Mouse (Mus musculus) embryonic facial prominence, embryonic 14.5 days (tissue): ENCODE measurements around the gene Insm1. TPM values are rescaled to one million over a fixed set of nuclear protein-coding genes. Genes with fewer than 3 reads are reported as not detected.

Experiments
- ATAC-seq: fragments of 200-750 bp; cut with Nextera tagmentation; 2 replicates; pipeline ENCODE4 v1.8.0; 2017; ENCODE audit warnings: low read depth, moderate number of reproducible peaks, moderate TSS enrichment
- DNase-seq: peaks from one replicate; pipeline ENCODE4 v3.0.0-alpha.2; 2015; ENCODE audit warnings: low spot score
- H3K27ac ChIP-seq: fragments of 300-500 bp; sonication (generic); replicated peaks from 2 replicates; pipeline ENCODE4 v1.5.1; 2014; ENCODE audit warnings: low read depth, mild to moderate bottlenecking, low read length, moderate library complexity
- H3K27me3 ChIP-seq: fragments of 300-500 bp; sonication (generic); replicated peaks from 2 replicates; pipeline ENCODE4 v1.6.1; 2014; ENCODE audit warnings: low read length; ENCODE audit not compliant: control insufficient read depth, insufficient read depth
- H3K36me3 ChIP-seq: fragments of 300-500 bp; sonication (generic); 2 replicates; pipeline ENCODE4 v1.6.1; 2014; ENCODE audit warnings: low read length, mixed read lengths; ENCODE audit not compliant: control insufficient read depth, insufficient read depth
- H3K4me1 ChIP-seq: fragments of 300-500 bp; sonication (generic); 2 replicates; pipeline ENCODE4 v1.6.1; 2014; ENCODE audit warnings: antibody characterized with exemption, low read length; ENCODE audit not compliant: control insufficient read depth, insufficient read depth
- H3K4me2 ChIP-seq: fragments of 300-500 bp; sonication (generic); 2 replicates; pipeline ENCODE4 v1.6.1; 2014; ENCODE audit warnings: low read depth, mild to moderate bottlenecking, low read length, moderate library complexity, mixed read lengths
- H3K4me3 ChIP-seq: fragments of 300-500 bp; sonication (generic); 2 replicates; pipeline ENCODE4 v1.5.1; 2014; ENCODE audit warnings: low read depth, mild to moderate bottlenecking, low read length
- H3K9ac ChIP-seq: fragments of 300-500 bp; sonication (generic); 2 replicates; pipeline ENCODE4 v1.6.1; 2014; ENCODE audit warnings: low read depth, mild to moderate bottlenecking, low read length, moderate library complexity, mixed read lengths
- H3K9me3 ChIP-seq: fragments of 300-500 bp; sonication (generic); 2 replicates; pipeline ENCODE4 v1.6.1; 2016; ENCODE audit warnings: low read length; ENCODE audit not compliant: control insufficient read depth
- WGBS: fragments of 180-500 bp; shearing (Covaris S2); extraction: QIAGEN DNeasy Blood & Tissue Kit; methylation state at CpG from one replicate; pipeline ENCODE4 v1.1.7; 2014; 5-methylcytosine and 5-hydroxymethylcytosine counted together
- polyA plus RNA-seq: library from polyadenylated mRNA; unstranded; fragments of >200 nt; fragmentation: Nextera tagmentation; extraction: Ambion mirVana; gene quantifications from 2 replicates; pipeline ENCODE4 v1.2.1, GENCODE M21; 2014

The Insm1 gene
- polyA plus RNA-seq, 1 experiment from 2014 or later = 1.0 TPM

DNA sequence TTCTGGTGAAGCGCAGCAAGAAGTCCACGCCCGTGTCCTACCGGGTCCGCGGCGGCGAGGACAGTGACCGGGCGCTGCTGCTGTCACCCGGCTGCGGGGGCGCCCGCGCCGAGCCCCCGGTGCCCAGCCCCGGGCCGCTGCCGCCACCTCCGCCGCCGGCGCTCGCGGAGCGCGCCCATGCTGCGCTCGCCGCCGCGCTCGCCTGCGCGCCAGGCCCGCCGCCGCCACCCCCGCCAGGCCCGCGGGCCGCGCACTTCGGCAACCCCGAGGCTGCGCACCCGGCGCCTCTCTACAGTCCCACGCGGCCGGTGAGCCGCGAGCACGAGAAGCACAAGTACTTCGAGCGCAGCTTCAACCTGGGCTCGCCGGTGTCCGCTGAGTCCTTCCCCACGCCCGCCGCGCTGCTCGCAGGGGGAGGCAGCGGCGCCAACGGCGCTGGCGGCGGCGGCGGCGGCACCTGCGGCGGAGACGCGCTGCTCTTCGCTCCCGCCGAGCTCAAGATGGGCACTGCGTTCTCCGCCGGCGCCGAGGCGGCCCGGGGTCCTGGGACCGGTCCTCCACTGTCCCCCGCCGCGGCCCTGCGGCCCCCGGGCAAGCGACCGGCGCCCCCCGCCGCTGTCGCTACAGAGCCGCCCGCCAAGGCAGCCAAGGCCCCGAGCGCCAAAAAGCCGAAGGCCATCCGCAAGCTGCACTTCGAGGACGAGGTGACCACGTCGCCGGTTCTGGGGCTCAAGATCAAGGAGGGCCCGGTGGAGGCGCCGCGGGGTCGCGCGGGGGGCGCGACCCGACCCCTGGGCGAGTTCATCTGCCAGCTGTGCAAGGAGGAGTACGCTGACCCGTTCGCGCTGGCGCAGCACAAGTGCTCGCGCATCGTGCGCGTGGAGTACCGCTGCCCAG, 806 bp downstream of the Insm1 start:
- Histone ChIP-seq H3K27me3 (peaks cover 96% of the 10 kb centered on the region), H3K27ac (peak overlapping the region; percentile 39; the same call in 1 of the 2 replicates), H3K36me3 (no peaks in the 10 kb centered on the region), H3K4me3 (peak overlapping the region; percentile 50), H3K4me1 (peaks cover 22% of the 10 kb centered on the region), H3K9me3 (no peaks in the 10 kb centered on the region), H3K9ac (peak overlapping the region; percentile 58), H3K4me2 (peak overlapping the region; percentile 99)
- DNase-seq (no peak), ATAC-seq (peak; percentile 17)
- 0% methylated on average over 27 of the region's 133 CpGs for WGBS

- 0 out of 2 replicates have a peak overlapping the region, but pooled peaks have one; percentile 39 for H3K27ac ChIP-seq
- ATAC-seq (no peak), DNase-seq (no peak)
- H3K9ac ChIP-seq = peak overlapping the region; percentile 58
- 0% methylated on average over 21 of the region's 75 CpGs for WGBS
- peaks cover 96% of the 10 kb centered on the region for H3K27me3 ChIP-seq
- H3K9me3 ChIP-seq = no peaks in the 10 kb centered on the region
- H3K4me2 ChIP-seq = peak overlapping the region; percentile 99
- H3K36me3 ChIP-seq = no peaks in the 10 kb centered on the region
- H3K4me3 ChIP-seq = peak overlapping the region; percentile 50
- peaks cover 22% of the 10 kb centered on the region for H3K4me1 ChIP-seq
Observed at GRCm38 (mm10) chr2:146223176-146223905, 1.6 kb downstream of the Insm1 start.

GRCm38 (mm10) chr2:146224141-146224540, 2.4 kb downstream of the Insm1 start:
- H3K27ac ChIP-seq = no peak overlapping the region
- H3K9me3 ChIP-seq = no peaks in the 10 kb centered on the region
- no peak overlapping the region for H3K9ac ChIP-seq
- peaks cover 90% of the 10 kb centered on the region for H3K27me3 ChIP-seq
- H3K4me2 ChIP-seq = peak overlapping the region; percentile 99; the same call in 1 of the 2 replicates
- DNase-seq (no peak), ATAC-seq (no peak)
- H3K36me3 ChIP-seq = no peaks in the 10 kb centered on the region
- 14% methylated on average over 7 of the region's 7 CpGs for WGBS
- H3K4me3 ChIP-seq = peak overlapping the region; percentile 50; the same call in 1 of the 2 replicates
- H3K4me1 ChIP-seq = peaks cover 22% of the 10 kb centered on the region

- Histone ChIP-seq H3K27ac (no peak overlapping the region), H3K9me3 (no peaks in the 10 kb centered on the region), H3K4me3 (no peak overlapping the region), H3K4me2 (no peak overlapping the region), H3K36me3 (no peaks in the 10 kb centered on the region), H3K27me3 (peaks cover 75% of the 10 kb centered on the region), H3K4me1 (peaks cover 20% of the 10 kb centered on the region), H3K9ac (no peak overlapping the region)
- WGBS = 11% methylated on average over 6 of the region's 6 CpGs
- DNase-seq = no peak
- ATAC-seq = no peak
Observed at GRCm38 (mm10) chr2:146225818-146226217, 4.1 kb downstream of the Insm1 start.

GRCm38 (mm10) chr2:146226484-146226883, 4.8 kb downstream of the Insm1 start:
- H3K27me3 ChIP-seq = peaks cover 68% of the 10 kb centered on the region
- H3K4me3 ChIP-seq = no peak overlapping the region
- no peak overlapping the region for H3K27ac ChIP-seq
- no peak for ATAC-seq
- H3K9ac ChIP-seq = no peak overlapping the region
- peak; percentile 82 for DNase-seq
- H3K9me3 ChIP-seq = no peaks in the 10 kb centered on the region
- no peaks in the 10 kb centered on the region for H3K36me3 ChIP-seq
- H3K4me2 ChIP-seq = no peak overlapping the region
- peaks cover 13% of the 10 kb centered on the region for H3K4me1 ChIP-seq
- 3% methylated on average over 9 of the region's 9 CpGs for WGBS

DNA sequence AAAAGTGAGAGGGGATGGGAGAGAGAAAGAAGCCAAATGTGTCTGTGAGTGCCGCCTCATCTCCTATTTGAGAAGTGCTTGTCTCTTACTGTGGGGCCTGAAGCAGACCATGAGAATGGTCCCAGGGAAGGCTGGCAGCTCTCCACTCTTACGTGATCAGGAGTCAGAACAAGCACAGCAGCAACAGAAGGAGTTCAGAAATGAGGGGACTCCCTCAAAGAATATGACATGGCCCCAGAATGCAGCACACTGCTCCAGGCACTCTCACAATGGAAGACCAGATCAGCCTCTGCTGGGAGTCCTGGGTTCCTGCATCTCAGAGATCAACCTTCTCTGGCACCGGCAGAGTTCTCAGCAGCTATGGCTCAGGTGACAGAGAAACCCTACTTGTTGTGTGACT, 5.9 kb downstream of the Insm1 start:
- H3K9me3 ChIP-seq = 0 out of 2 replicates have a peak, but pooled peaks cover under 1% of the 10 kb centered on the region
- H3K27me3 ChIP-seq = peaks cover 59% of the 10 kb centered on the region
- WGBS = 64% methylated on average over 3 of the region's 3 CpGs
- no peaks in the 10 kb centered on the region for H3K36me3 ChIP-seq
- DNase-seq = no peak
- no peak overlapping the region for H3K4me3 ChIP-seq
- peaks cover 8% of the 10 kb centered on the region; the same call in 1 of the 2 replicates for H3K4me1 ChIP-seq
- H3K27ac ChIP-seq = no peak overlapping the region
- no peak for ATAC-seq
- H3K9ac ChIP-seq = no peak overlapping the region
- no peak overlapping the region for H3K4me2 ChIP-seq

DNA sequence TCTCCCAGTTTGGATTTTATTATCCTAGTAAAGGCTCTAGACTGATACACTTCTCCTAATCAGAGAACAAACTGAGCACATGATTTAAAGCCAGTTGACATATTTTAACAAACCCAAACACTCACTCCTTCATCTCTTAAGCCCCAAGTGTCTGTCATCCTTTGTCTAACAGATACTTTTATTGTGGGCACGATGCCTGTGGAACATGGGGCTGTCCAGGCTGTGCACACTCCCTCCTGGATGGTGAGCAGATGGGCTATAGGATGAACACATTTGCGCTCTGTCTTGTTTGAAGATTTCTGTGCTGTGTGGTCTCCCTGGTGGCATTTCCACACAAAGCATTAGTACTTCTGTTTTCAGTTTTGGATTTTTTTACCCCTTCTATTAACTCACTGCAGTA, 6.7 kb downstream of the Insm1 start:
- H3K9me3 ChIP-seq = peaks cover 5% of the 10 kb centered on the region; the same call in 1 of the 2 replicates
- no peak overlapping the region for H3K27ac ChIP-seq
- peaks cover 51% of the 10 kb centered on the region for H3K27me3 ChIP-seq
- no peak for DNase-seq
- WGBS = 73% methylated on average over 2 of the region's 2 CpGs
- H3K9ac ChIP-seq = no peak overlapping the region
- ATAC-seq = no peak
- H3K36me3 ChIP-seq = no peaks in the 10 kb centered on the region
- no peak overlapping the region for H3K4me3 ChIP-seq
- H3K4me1 ChIP-seq = 0 out of 2 replicates have a peak, but pooled peaks cover under 1% of the 10 kb centered on the region
- H3K4me2 ChIP-seq = no peak overlapping the region

- DNase-seq = no peak
- H3K4me1 ChIP-seq = no peaks in the 10 kb centered on the region
- ATAC-seq = no peak
- peaks cover 20% of the 10 kb centered on the region for H3K27me3 ChIP-seq
- H3K27ac ChIP-seq = no peak overlapping the region
- WGBS = 85% methylated on average over 2 of the region's 2 CpGs
- H3K9me3 ChIP-seq = peaks cover 5% of the 10 kb centered on the region; the same call in 1 of the 2 replicates
- no peak overlapping the region for H3K4me3 ChIP-seq
- H3K36me3 ChIP-seq = no peaks in the 10 kb centered on the region
- no peak overlapping the region for H3K9ac ChIP-seq
- H3K4me2 ChIP-seq = no peak overlapping the region
Observed at GRCm38 (mm10) chr2:146231485-146231884, 9.8 kb downstream of the Insm1 start.
